Mouse (Mus musculus) forebrain, embryonic 10.5 days (tissue): ENCODE measurements at regions not wholly inside any gene's neighbourhood (a gene's known extent, or its start where the extent isn't known, plus 50 kb on each side); places are given as distances from the start of the nearest gene placed in this dataset.

Experiments
- DNase-seq: peaks from one replicate; pipeline ENCODE4 v3.0.0-alpha.2; 2017; ENCODE audit warnings: low spot score; ENCODE audit errors: extremely low spot score
- H3K27ac ChIP-seq: fragments of 300-500 bp; sonication (generic); 2 replicates; pipeline ENCODE4 v1.5.1; 2016; ENCODE audit warnings: mild to moderate bottlenecking
- H3K27me3 ChIP-seq: fragments of 300-500 bp; sonication (generic); 2 replicates; pipeline ENCODE4 v1.6.1; 2016; ENCODE audit warnings: mild to moderate bottlenecking; ENCODE audit not compliant: poor library complexity, severe bottlenecking
- H3K36me3 ChIP-seq: fragments of 300-500 bp; sonication (generic); replicated peaks from 2 replicates; pipeline ENCODE4 v1.6.1; 2016; ENCODE audit warnings: mild to moderate bottlenecking, moderate library complexity
- H3K4me1 ChIP-seq: fragments of 300-500 bp; sonication (generic); 2 replicates; pipeline ENCODE4 v1.6.1; 2016
- H3K4me3 ChIP-seq: fragments of 300-500 bp; sonication (generic); 2 replicates; pipeline ENCODE4 v1.5.1; 2016; ENCODE audit warnings: mild to moderate bottlenecking, moderate library complexity
- H3K9me3 ChIP-seq: fragments of 300-500 bp; sonication (generic); 2 replicates; pipeline ENCODE4 v1.6.1; 2016; ENCODE audit warnings: mild to moderate bottlenecking, moderate library complexity
- WGBS: fragments of 180-500 bp; shearing (Covaris S2); methylation state at CpG from one replicate; pipeline ENCODE4 v1.1.7; 2016; 5-methylcytosine and 5-hydroxymethylcytosine counted together

DNA sequence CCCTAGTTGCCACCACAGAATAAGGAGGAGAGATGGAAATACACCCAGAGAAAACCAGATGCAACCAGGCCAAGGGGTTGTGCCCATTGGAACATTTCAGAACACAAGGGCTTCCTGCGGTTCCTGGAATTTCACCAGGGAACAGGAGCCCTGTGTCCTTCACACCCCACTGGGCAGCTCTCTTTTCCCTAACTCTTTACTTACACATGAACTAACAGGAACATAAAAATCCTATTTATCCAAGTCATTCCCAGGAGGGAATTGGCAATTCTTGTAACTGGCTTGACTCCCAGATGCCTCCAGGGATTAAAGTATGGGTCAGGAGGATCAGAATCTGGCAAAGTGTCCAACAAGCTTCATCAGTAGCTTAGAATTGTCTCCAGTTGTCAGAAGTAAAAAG lies 62.2 kb upstream of the Glycam1 start:
- H3K4me3 ChIP-seq = no peak overlapping the region
- DNase-seq = no peak
- no peaks in the 10 kb centered on the region for H3K27me3 ChIP-seq
- no peaks in the 10 kb centered on the region for H3K36me3 ChIP-seq
- H3K27ac ChIP-seq = 0 out of 2 replicates have a peak overlapping the region, but pooled peaks have one; percentile 35
- WGBS = 38% methylated on average over 1 of the region's 1 CpGs
- no peaks in the 10 kb centered on the region for H3K9me3 ChIP-seq
- peaks cover 11% of the 10 kb centered on the region for H3K4me1 ChIP-seq
